Mouse (Mus musculus): ENCODE results near the gene Zfp786. TPM values are rescaled to one million over a fixed set of nuclear protein-coding genes. Genes with fewer than 3 reads are reported as not detected.
A peak's percentile ranks its signal among the peaks of the same experiment; 100 is the strongest.
"Not testable (repeated sequence)": the region's sequence is repeated elsewhere in the genome, so short reads cannot be mapped to it uniquely, and the experiment has no call there.

Gene Zfp786
- polyA plus RNA-seq (2015; fragmentation: Nextera tagmentation; extraction: Ambion mirVana) = 3.6 and 3.9 TPM in 2 replicates

DNA sequence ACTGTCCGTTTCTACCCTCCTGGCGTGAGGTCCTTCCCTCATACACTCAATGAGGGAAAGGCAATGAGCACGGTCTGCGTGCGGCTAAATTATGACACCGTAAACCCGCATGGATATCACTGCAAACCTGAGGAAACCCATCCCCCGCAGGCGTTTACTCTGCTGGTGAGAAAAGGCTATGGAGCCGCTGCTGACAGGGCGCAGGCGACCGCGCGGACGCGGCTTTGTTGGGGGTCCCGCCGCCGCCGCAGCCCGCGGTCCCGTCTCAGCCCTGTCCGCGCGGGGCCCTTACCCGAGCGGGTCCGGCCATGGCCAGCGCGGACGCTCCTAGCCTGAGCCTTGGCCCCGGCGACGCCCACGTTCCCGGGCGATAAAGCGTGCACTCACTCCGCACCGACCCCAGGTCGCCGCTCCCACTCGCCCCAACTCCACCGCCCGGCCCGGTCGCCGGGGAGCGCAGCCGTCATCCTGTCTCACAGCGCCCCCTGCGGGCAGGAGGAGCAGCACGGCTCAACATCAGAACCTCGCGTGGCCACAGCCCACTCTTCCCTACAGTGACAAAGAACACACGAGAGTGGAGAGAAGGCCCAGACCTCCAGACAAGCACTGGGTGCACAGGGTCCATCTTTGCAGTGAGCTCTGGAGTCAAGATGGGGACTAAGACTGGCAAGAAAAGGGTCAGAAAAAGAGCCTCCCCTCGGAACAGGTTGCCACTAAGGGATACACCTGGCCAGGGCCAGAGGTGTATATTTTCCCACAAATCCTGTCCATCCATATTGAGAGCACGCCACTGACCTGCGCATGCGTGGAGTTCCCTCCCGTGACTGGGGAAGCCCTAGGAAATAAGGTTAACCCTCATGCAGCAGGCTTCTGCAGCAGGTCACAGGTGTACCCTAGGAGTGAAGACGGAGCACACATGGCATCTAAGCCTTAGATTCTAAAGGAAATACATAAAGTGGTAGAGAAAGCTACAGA, at the start of gene Zfp786:
Gene Zfp786 (minus strand): TSS at position 764 of the 975 bp plus-strand sequence.
- no peaks in the 10 kb centered on the region for H3K27me3 ChIP-seq (ENCODE audit: insufficient read depth, low read length)
- H3K4me3 ChIP-seq (ENCODE audit: low read length) = peak within 1 kb of the TSS; percentile 81
- 1% methylated on average over 64 of the region's 64 CpGs for WGBS
- peak within 1 kb of the TSS; percentile 69 for H3K27ac ChIP-seq (ENCODE audit: low read length)
- peak within 1 kb of the TSS; percentile 53 for H3K4me2 ChIP-seq (replicated peaks; ENCODE audit: low read depth, low read length)
- H3K9me3 ChIP-seq (ENCODE audit: low read length) = no peaks in the 10 kb centered on the region
- H3K36me3 ChIP-seq (ENCODE audit: insufficient read depth, low read length) = no peaks in the 10 kb centered on the region
- peaks cover 4% of the 10 kb centered on the region; the same call in 1 of the 2 replicates for H3K4me1 ChIP-seq (ENCODE audit: insufficient read depth, low read length)
- peak; percentile 93 for ATAC-seq (ENCODE audit: low FRiP score, low TSS enrichment)
- H3K9ac ChIP-seq (replicated peaks; ENCODE audit: low read length) = peak within 1 kb of the TSS; percentile 87

DNA sequence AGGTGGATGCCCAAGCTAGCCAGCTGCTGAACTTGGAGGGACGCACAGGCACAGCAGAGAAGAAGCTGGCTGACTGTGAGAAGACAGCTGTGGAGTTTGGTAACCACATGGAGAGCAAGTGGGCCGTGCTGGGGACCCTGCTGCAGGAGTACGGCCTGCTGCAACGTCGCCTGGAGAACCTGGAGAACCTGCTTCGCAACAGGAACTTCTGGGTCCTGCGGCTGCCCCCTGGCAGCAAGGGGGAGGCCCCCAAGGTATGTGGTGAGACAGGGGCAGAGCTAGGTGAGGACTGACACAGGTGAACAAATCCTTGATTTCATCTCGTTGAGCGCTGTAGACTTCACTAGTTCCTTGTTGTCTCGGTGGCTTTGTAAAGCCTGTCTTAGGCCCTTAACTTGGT, 49.5 kb upstream of the Zfp786 start:
- no peak overlapping the region for H3K4me3 ChIP-seq (ENCODE audit: low read length)
- peaks cover 15% of the 10 kb centered on the region for H3K4me1 ChIP-seq (ENCODE audit: insufficient read depth, low read length)
- H3K4me2 ChIP-seq (replicated peaks; ENCODE audit: low read depth, low read length) = no peak overlapping the region
- no peaks in the 10 kb centered on the region for H3K27me3 ChIP-seq (ENCODE audit: insufficient read depth, low read length)
- ATAC-seq (ENCODE audit: low FRiP score, low TSS enrichment) = no peak
- WGBS = 90% methylated on average over 10 of the region's 10 CpGs
- H3K9me3 ChIP-seq (ENCODE audit: low read length) = no peaks in the 10 kb centered on the region
- H3K27ac ChIP-seq (ENCODE audit: low read length) = no peak overlapping the region
- H3K9ac ChIP-seq (replicated peaks; ENCODE audit: low read length) = no peak overlapping the region
- peaks cover 40% of the 10 kb centered on the region for H3K36me3 ChIP-seq (ENCODE audit: insufficient read depth, low read length)

DNA sequence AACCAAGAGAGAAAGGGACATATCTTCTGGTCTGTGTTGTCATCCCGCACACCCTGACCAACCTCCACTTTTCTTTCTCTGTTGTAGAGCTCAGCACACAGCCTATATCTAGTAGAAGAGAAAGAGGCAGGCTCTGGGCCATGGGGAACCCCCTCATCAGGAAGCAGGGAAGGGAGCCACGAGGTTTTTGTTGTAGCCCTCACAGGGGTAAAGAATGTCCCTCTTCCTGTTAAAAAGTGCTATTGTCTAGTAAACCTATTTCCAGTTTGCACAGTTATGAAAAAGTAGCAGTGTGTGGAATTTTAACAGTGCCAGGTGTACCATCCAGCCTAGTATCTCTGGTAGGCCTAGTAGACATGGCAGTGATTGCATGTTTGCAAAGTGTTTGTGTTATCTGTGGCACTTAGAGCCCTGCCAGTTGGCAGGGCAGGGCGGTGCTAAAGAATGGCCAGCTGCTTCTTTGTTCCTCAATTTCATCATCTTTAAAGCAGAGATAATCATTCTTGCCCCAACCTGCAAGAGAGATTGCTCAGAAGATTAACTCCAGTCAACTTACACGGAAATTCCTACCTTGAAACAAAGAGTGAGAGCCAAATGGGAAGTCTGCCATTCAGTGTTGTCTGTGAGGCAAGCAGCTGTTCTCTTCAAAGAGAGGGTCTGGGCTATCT, 48.5 kb upstream of the Zfp786 start:
- H3K9ac ChIP-seq (replicated peaks; ENCODE audit: low read length) = peak overlapping the region; percentile 96
- H3K4me1 ChIP-seq (ENCODE audit: insufficient read depth, low read length) = peaks cover 15% of the 10 kb centered on the region
- no peaks in the 10 kb centered on the region for H3K27me3 ChIP-seq (ENCODE audit: insufficient read depth, low read length)
- H3K4me2 ChIP-seq (replicated peaks; ENCODE audit: low read depth, low read length) = peak overlapping the region; percentile 90
- no peak for ATAC-seq (ENCODE audit: low FRiP score, low TSS enrichment)
- 64% methylated on average over 4 of the region's 4 CpGs for WGBS
- peak overlapping the region; percentile 97; the same call in 1 of the 2 replicates for H3K4me3 ChIP-seq (ENCODE audit: low read length)
- peaks cover 39% of the 10 kb centered on the region for H3K36me3 ChIP-seq (ENCODE audit: insufficient read depth, low read length)
- H3K9me3 ChIP-seq (ENCODE audit: low read length) = no peaks in the 10 kb centered on the region
- H3K27ac ChIP-seq (ENCODE audit: low read length) = no peak overlapping the region

DNA sequence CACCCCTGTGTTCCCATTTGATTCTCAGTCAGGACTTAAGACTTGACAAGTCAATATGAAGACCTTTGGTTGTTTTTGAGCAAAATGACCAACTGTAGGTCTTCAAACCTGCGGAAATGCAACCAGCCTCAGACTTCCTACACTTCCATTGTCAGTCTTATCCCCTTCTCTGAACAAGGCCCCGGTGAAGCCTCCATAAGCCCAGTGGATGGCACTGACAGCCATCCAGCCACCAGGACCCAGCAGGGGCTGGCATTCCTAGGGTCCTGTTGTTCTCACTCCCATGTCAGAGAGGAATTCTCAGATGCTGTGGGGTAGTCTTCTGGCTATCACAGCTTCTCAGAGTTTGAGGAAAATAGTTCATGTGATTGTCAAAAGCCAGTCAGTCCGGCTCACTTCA, 47.9 kb upstream of the Zfp786 start:
- H3K4me1 ChIP-seq (ENCODE audit: insufficient read depth, low read length) = peaks cover 15% of the 10 kb centered on the region
- peak overlapping the region; percentile 99; the same call in 1 of the 2 replicates for H3K27ac ChIP-seq (ENCODE audit: low read length)
- peak overlapping the region; percentile 90 for H3K4me2 ChIP-seq (replicated peaks; ENCODE audit: low read depth, low read length)
- H3K9ac ChIP-seq (replicated peaks; ENCODE audit: low read length) = peak overlapping the region; percentile 96
- H3K4me3 ChIP-seq (ENCODE audit: low read length) = peak overlapping the region; percentile 97
- no peaks in the 10 kb centered on the region for H3K9me3 ChIP-seq (ENCODE audit: low read length)
- ATAC-seq (ENCODE audit: low FRiP score, low TSS enrichment) = no peak
- H3K36me3 ChIP-seq (ENCODE audit: insufficient read depth, low read length) = peaks cover 34% of the 10 kb centered on the region
- WGBS = 40% methylated on average over 3 of the region's 3 CpGs
- no peaks in the 10 kb centered on the region for H3K27me3 ChIP-seq (ENCODE audit: insufficient read depth, low read length)

- peak overlapping the region; percentile 90 for H3K4me2 ChIP-seq (replicated peaks; ENCODE audit: low read depth, low read length)
- under 1% methylated on average over 11 of the region's 11 CpGs for WGBS
- peaks cover 15% of the 10 kb centered on the region for H3K4me1 ChIP-seq (ENCODE audit: insufficient read depth, low read length)
- H3K9me3 ChIP-seq (ENCODE audit: low read length) = no peaks in the 10 kb centered on the region
- no peaks in the 10 kb centered on the region for H3K27me3 ChIP-seq (ENCODE audit: insufficient read depth, low read length)
- no peak for ATAC-seq (ENCODE audit: low FRiP score, low TSS enrichment)
- H3K27ac ChIP-seq (ENCODE audit: low read length) = peak overlapping the region; percentile 99
- peak overlapping the region; percentile 97 for H3K4me3 ChIP-seq (ENCODE audit: low read length)
- peaks cover 30% of the 10 kb centered on the region for H3K36me3 ChIP-seq (ENCODE audit: insufficient read depth, low read length)
- peak overlapping the region; percentile 96 for H3K9ac ChIP-seq (replicated peaks; ENCODE audit: low read length)
Measured at GRCm38 (mm10) chr6:47878133-47878514, 47.5 kb upstream of the Zfp786 start.

GRCm38 (mm10) chr6:47877461-47878132, 46.9 kb upstream of the Zfp786 start:
- Histone ChIP-seq H3K4me1 (ENCODE audit: insufficient read depth, low read length) (peaks cover 15% of the 10 kb centered on the region), H3K4me2 (replicated peaks; ENCODE audit: low read depth, low read length) (peak overlapping the region; percentile 90), H3K36me3 (ENCODE audit: insufficient read depth, low read length) (peaks cover 25% of the 10 kb centered on the region), H3K27me3 (ENCODE audit: insufficient read depth, low read length) (no peaks in the 10 kb centered on the region), H3K27ac (ENCODE audit: low read length) (peak overlapping the region; percentile 99), H3K9me3 (ENCODE audit: low read length) (no peaks in the 10 kb centered on the region), H3K9ac (replicated peaks; ENCODE audit: low read length) (peak overlapping the region; percentile 96), H3K4me3 (ENCODE audit: low read length) (peak overlapping the region; percentile 97)
- ATAC-seq (ENCODE audit: low FRiP score, low TSS enrichment) = peak; percentile 97
- under 1% methylated on average over 62 of the region's 71 CpGs for WGBS

GRCm38 (mm10) chr6:47877058-47877457, 46.4 kb upstream of the Zfp786 start, which contains the start of gene Zfp282:
Gene Zfp282, plus strand, starts transcription at chr6:47877204.
- Histone ChIP-seq H3K36me3 (ENCODE audit: insufficient read depth, low read length) (peaks cover 20% of the 10 kb centered on the region), H3K9ac (replicated peaks; ENCODE audit: low read length) (peak within 1 kb of the TSS; percentile 96), H3K4me3 (ENCODE audit: low read length) (peak within 1 kb of the TSS; percentile 97), H3K9me3 (ENCODE audit: low read length) (no peaks in the 10 kb centered on the region), H3K27ac (ENCODE audit: low read length) (peak within 1 kb of the TSS; percentile 99), H3K4me1 (ENCODE audit: insufficient read depth, low read length) (peaks cover 15% of the 10 kb centered on the region), H3K27me3 (ENCODE audit: insufficient read depth, low read length) (no peaks in the 10 kb centered on the region), H3K4me2 (replicated peaks; ENCODE audit: low read depth, low read length) (peak within 1 kb of the TSS; percentile 90)
- no peak for ATAC-seq (ENCODE audit: low FRiP score, low TSS enrichment)
- 7% methylated on average over 9 of the region's 9 CpGs for WGBS

DNA sequence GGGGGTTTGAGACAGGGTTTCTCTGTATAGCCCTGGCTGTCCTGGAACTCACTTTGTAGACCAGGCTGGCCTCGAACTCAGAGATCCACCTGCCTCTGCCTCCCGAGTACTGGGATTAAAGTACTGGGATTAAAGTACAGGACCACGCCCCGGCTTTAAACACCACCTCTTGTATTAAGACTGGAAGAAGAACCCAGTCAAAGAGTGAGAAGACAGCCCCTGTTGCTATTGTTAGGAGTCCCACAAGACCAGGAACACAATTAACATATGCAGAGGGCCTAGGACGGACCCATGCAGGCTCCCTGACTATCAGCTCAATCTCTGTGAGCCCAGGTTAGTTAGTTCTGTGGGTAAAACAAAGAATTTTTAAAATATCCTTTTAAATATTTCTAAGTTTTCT, 41.6 kb upstream of the Zfp786 start:
- Histone ChIP-seq H3K27ac (ENCODE audit: low read length) (no peak overlapping the region), H3K9ac (replicated peaks; ENCODE audit: low read length) (no peak overlapping the region), H3K4me3 (ENCODE audit: low read length) (no peak overlapping the region), H3K9me3 (ENCODE audit: low read length) (no peaks in the 10 kb centered on the region), H3K36me3 (ENCODE audit: insufficient read depth, low read length) (peaks cover 6% of the 10 kb centered on the region; the same call in 1 of the 2 replicates), H3K27me3 (ENCODE audit: insufficient read depth, low read length) (no peaks in the 10 kb centered on the region), H3K4me2 (replicated peaks; ENCODE audit: low read depth, low read length) (no peak overlapping the region), H3K4me1 (ENCODE audit: insufficient read depth, low read length) (no peaks in the 10 kb centered on the region)
- ATAC-seq (ENCODE audit: low FRiP score, low TSS enrichment) = no peak
- WGBS = 89% methylated on average over 5 of the region's 5 CpGs

DNA sequence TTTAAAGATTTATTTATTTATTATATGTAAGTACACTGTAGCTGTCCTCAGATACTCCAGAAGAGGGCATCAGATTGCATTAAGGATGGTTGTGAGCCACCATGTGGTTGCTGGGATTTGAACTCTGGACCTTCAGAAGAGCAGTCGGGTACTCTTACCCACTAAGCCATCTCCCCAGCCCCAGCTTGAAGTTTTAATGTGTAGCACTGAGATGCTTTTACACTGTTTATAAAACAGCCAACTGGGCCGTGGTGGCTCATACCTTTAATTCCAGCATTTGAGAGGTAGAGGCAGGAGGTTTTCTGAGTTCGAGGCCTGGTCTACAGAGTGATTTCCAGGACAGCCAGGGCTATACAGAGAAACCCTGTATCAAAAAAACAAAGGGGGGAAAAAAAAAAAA, 27.1 kb upstream of the Zfp786 start:
- WGBS = 94% methylated on average over 3 of the region's 3 CpGs
- not testable (repeated sequence) for H3K9me3 ChIP-seq (ENCODE audit: low read length); H3K9ac ChIP-seq (replicated peaks; ENCODE audit: low read length); ATAC-seq (ENCODE audit: low FRiP score, low TSS enrichment); H3K4me2 ChIP-seq (replicated peaks; ENCODE audit: low read depth, low read length); H3K27me3 ChIP-seq (ENCODE audit: insufficient read depth, low read length); H3K4me3 ChIP-seq (ENCODE audit: low read length); H3K4me1 ChIP-seq (ENCODE audit: insufficient read depth, low read length); H3K27ac ChIP-seq (ENCODE audit: low read length)
- peaks cover 31% of the 10 kb centered on the region for H3K36me3 ChIP-seq (ENCODE audit: insufficient read depth, low read length)
